Mouse (Mus musculus) regulatory T cell (primary cell): ENCODE results near the gene Ube2t.

ENCODE experiments used
- in situ Hi-C: fragments of 300-600 bp; cut with MboI, MseI; formaldehyde crosslinking; loops from one replicate; pipeline ENCODE4 v1.15.1; 2025; ENCODE audit warnings: high pct_unique_total_duplicates

Gene Ube2t

GRCm38 (mm10) chr1:134962053-134962803, at the start of gene Ube2t:
Gene Ube2t, plus strand, starts transcription at chr1:134962565.
- in situ Hi-C loops, result no loop called here

GRCm38 (mm10) chr1:134913535-134913934, 48.8 kb upstream of the Ube2t start:
- in situ Hi-C loops, result no loop called here

GRCm38 (mm10) chr1:134915421-134915820, 46.9 kb upstream of the Ube2t start:
- in situ Hi-C loops, result no loop called here

- in situ Hi-C loops, result no loop called here
These were observed 43.4 kb upstream of the Ube2t start for GRCm38 (mm10) chr1:134919010-134919409.

GRCm38 (mm10) chr1:134932431-134932830, 29.9 kb upstream of the Ube2t start:
- in situ Hi-C loops, result no loop called here

GRCm38 (mm10) chr1:134936335-134936734, 26.0 kb upstream of the Ube2t start:
- in situ Hi-C loops, result no loop called here

- in situ Hi-C loops, result no loop called here
These were observed 24.1 kb upstream of the Ube2t start for GRCm38 (mm10) chr1:134938233-134938632.

GRCm38 (mm10) chr1:134940863-134941262, 21.5 kb upstream of the Ube2t start:
- in situ Hi-C loops, result no loop called here

GRCm38 (mm10) chr1:134942898-134943297, 19.5 kb upstream of the Ube2t start:
- in situ Hi-C loops, result no loop called here

- in situ Hi-C loops, result no loop called here
These were observed 14.8 kb upstream of the Ube2t start for GRCm38 (mm10) chr1:134947590-134947989.

GRCm38 (mm10) chr1:134949946-134950345, 12.4 kb upstream of the Ube2t start:
- in situ Hi-C loops, result no loop called here

- in situ Hi-C loops, result no loop called here
These were observed 7.2 kb upstream of the Ube2t start for GRCm38 (mm10) chr1:134955050-134955636.

GRCm38 (mm10) chr1:134955637-134956176, 6.7 kb upstream of the Ube2t start, which contains the start of gene Ppp1r12b:
Gene Ppp1r12b, minus strand, starts transcription at chr1:134955942.
- in situ Hi-C loops, result no loop called here

GRCm38 (mm10) chr1:134960634-134961033, 1.7 kb upstream of the Ube2t start:
- in situ Hi-C loops, result no loop called here

- in situ Hi-C loops, result no loop called here
These were observed 456 bp downstream of the Ube2t start for GRCm38 (mm10) chr1:134962821-134963220.

- in situ Hi-C loops, result no loop called here
These were observed 3.1 kb downstream of the Ube2t start for GRCm38 (mm10) chr1:134965430-134965829.

- in situ Hi-C loops, result no loop called here
These were observed 10.6 kb downstream of the Ube2t start for GRCm38 (mm10) chr1:134972920-134973319.

- in situ Hi-C loops, result no loop called here
These were observed 25.0 kb downstream of the Ube2t start for GRCm38 (mm10) chr1:134987173-134987961.

GRCm38 (mm10) chr1:134987962-134988341, 25.6 kb downstream of the Ube2t start:
- in situ Hi-C loops, result no loop called here

- in situ Hi-C loops, result no loop called here
These were observed 27.0 kb downstream of the Ube2t start for GRCm38 (mm10) chr1:134989372-134989771.

- in situ Hi-C loops, result loop anchor here (5.0 kb wide), 1 partner anchor 120 kb away; no protein-coding TSS in a partner anchor
These were observed 29.8 kb downstream of the Ube2t start for GRCm38 (mm10) chr1:134992046-134992645.

- in situ Hi-C loops, result loop anchor here (5.0 kb wide), 1 partner anchor 118 kb away; no protein-coding TSS in a partner anchor
These were observed 32.4 kb downstream of the Ube2t start for GRCm38 (mm10) chr1:134994739-134995138.
